Mouse (Mus musculus): ENCODE measurements around the gene Lamtor1.
"Not testable (repeated sequence)": the region's sequence is repeated elsewhere in the genome, so short reads cannot be mapped to it uniquely, and the experiment has no call there.

Gene Lamtor1

DNA sequence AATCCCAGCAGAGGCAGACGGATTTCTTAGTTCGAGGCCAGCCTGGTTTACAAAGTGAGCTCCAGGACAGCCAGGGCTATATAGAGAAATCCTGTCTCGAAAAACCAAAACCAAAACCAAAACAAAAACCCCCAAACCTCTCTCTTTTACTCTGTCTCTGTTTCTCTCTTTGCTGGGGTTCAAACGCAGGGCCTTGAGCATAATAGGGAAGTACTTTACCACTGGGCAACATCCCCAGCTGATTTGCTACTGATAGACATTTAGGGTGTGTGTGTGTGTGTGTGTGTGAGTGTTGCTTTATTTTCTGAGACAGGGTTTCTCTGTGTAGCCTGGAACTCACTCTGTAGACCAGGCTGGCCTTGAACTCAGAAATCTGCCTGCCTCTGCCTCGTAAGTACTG, 43.3 kb downstream of the Lamtor1 start:
- in situ Hi-C loops (cut with MboI; ENCODE audit: unreplicated experiment in 2 of 2): not testable (repeated sequence)

DNA sequence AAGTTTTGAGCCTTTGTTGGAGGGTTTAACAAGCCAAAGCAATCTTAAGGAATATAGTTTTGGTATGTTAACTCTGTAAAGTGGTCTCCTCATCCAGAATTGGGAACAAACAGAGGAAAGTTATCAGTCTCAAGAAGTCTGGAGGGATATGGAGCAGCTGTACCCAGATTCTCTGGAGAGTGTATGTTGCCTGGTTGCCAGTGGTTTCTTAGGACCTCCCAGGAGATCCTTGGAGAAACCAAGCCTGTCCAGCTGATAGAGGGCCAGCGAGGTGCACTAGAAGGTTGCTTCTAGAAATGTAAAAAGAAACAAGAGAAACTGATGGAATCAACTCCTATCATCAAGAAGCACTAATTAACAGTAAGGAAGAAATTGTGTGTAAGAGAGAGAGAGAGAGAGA, 45.9 kb downstream of the Lamtor1 start:
- in situ Hi-C loops (cut with MboI; ENCODE audit: unreplicated experiment in 2 of 2): no loop called here

DNA sequence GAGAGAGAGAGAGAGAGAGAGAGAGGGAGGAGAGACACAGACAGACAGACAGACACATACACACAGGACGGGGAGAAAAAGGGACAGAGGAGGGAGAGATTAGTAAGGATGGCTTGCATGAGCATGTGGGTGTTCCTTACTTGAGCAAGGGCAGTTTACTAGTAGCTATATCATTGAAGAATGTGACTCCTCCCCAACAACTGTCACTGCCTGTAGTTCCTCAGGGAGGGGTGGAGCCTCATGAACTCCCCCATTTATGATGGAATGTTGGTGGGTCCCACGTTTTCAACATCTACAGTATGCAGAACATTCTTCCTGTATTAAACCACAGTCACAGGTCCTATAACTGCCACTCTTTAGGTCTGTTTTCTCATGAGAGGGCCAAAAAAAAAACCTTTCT, 46.4 kb downstream of the Lamtor1 start:
- in situ Hi-C loops (cut with MboI; ENCODE audit: unreplicated experiment in 2 of 2): no loop called here

DNA sequence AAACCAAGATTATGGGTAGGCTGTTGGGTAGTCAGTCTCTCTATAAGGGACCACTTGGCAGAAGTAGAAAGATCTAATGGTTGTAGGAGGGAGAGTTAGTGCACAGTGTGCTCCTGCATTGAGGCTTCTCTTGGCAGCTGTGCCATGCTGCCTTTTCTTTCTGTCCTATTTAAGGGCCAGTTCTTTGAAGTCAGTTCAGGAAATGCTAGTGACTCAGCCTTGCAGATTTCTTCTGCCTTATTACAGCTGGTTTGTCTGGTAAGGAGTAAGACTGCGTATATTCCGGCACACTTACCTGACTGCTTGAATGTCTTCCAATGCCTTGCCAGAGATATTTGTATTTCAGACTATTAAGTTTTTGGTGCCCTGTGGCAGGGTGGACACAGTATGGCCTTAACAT, 48.5 kb downstream of the Lamtor1 start:
- in situ Hi-C loops (cut with MboI; ENCODE audit: unreplicated experiment in 2 of 2): no loop called here

DNA sequence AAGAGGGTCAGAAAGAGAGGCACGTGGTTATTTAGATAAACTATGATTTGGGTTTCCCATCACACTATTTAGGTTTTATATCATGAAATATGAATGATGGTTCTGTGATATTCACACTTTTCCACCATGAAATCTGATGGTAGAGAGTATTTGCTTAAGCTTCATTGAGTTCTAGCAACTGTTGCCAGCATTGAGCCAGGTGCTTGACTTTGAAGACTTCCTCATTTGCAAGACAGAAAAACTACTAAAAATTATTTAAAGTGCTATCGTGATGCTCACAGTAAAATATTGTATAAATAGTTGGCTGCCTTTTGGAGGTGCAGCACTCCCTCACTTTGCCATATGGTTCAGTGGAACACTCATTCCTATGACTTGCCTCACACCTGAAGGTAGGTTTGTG, 49.6 kb downstream of the Lamtor1 start:
- in situ Hi-C loops (cut with MboI; ENCODE audit: unreplicated experiment in 2 of 2): no loop called here

DNA sequence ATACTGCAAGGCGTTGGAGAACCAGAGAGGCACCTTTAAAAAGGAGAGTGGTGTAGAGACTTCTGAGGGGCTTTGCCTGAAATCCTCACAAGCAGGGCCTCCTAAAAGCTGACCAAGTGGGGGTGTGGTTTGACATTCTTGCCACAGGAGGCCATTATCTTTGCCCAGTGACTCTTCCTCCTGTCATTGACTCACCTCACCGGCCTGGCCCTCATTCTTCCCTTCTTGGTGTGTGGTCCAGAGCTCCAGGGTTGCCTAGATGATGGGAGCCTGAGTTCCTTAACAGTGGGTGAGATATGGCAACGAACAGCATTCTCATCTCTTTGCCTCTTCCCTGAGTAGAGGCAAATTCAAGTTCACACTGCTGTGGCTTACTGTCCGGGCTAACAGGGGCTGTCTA, 50.2 kb downstream of the Lamtor1 start:
- in situ Hi-C loops (cut with MboI; ENCODE audit: unreplicated experiment in 2 of 2): no loop called here

DNA sequence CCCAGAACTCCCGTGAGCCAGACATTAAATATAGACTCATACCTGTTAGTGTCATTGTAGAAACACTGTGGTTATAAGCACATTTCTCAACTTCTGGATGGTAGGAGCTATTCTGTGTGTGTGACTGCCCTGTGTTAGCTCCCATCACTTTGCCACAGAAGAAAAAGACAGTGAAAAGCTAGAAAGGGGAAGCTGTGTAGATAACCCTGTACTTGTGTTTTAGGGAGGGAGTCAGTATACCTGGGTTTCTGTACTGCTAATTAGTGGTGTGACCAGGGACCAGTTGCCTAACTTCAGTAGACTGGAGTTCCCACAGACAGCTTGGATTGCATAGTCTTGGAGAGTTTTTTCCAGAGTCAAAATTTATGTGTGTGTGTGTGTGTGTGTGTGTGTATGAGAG, 50.8 kb downstream of the Lamtor1 start:
- in situ Hi-C loops (cut with MboI; ENCODE audit: unreplicated experiment in 2 of 2): no loop called here

DNA sequence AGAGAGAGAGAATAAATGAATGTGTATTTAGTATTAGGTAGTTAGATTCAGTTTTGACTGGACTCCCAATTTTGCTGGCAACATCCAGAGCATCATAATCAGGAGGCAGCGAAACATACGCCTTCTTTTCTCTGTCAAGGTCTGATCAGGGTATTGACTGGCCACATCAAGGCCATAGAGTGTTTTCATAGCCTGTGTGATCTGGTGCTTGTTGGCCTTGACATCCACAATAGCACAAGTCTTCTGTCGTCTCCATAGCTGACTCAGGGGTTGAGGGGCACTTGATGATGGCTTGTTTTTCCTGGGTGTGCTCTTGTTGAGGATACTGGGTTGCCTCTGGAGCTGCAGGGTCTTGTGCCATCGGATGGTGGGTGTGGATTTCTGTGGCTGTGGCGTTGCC, 51.2 kb downstream of the Lamtor1 start:
- in situ Hi-C loops (cut with MboI; ENCODE audit: unreplicated experiment in 2 of 2): no loop called here

DNA sequence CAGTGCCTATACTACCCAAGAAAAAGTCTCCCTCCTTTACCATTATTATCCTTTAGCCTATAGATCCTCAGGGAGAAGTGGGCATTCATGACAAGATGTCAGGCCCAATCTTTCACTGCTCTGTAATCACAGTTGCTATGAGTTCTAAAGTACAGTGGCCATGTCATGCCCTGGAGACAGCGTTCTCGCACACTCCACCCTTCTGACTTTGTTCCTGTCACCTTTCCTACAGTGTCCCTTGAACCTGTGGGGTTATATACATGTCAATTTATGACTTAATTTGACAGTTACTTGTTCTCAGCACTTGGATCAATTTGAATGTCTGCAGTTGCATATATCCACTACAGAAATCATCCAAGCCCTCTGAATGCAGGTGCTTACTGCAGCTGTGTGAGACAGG, 57.1 kb downstream of the Lamtor1 start:
- in situ Hi-C loops (cut with MboI; ENCODE audit: unreplicated experiment in 2 of 2): no loop called here

DNA sequence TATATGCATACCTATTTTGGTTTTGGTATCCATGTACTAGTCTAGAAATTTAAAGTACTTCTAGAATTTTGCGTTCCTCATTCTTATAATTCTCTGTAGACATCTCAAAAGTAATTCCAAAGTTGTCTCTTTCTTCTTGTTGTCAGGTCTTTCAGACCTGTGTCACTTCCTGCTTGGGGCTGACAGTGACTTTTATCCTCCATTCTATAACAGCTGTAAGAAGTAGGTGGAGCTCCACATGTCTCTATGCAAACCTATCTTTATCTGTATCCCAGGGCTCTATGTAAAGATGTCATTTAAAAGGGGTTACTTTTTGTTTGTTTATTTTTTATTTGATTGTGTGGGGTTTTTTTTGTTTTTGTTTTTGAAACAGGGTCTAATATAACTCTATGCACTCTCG, 57.9 kb downstream of the Lamtor1 start:
- in situ Hi-C loops (cut with MboI; ENCODE audit: unreplicated experiment in 2 of 2): no loop called here

DNA sequence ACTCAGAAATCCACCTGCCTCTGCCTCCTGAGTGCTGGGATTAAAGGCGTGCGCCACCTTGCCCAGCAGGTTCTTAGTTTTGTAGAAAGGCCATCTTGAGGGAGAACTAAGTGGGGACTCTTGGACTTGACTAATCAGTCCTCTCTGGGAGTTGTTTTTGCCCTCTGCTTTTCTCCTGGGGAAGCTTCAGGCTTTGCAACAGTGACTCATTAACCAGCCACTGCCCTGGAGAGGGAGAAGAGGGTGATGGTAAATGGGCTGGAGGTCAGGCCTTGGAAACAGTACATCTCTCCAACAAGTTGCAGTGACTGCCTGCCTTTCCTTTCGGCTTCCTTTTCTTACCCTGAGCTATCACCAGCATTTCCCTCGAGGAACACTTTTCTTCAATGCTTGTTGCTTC, 58.8 kb downstream of the Lamtor1 start:
- in situ Hi-C loops (cut with MboI; ENCODE audit: unreplicated experiment in 2 of 2): no loop called here

DNA sequence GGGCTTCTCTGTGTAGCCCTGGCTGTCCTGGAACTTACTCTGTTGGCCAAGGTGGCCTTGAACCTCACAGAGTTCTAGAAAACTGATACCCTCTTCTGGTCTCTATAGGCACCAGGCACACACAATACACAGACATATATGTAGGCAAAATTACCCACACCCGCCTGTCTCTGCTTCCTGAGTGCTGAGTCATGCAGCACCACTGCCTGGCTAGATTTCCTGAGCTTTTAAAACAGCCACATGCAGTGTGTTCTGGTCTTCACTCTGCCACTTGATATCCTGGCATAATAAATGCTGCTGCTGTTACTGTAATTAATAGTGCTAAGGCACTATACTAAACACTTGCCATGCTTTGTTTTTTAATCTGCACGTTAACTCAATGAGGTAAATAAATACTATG, 59.9 kb downstream of the Lamtor1 start:
- in situ Hi-C loops (cut with MboI; ENCODE audit: unreplicated experiment in 2 of 2): loop anchor here in 1 of 2 experiments (5.0 kb wide), 1 partner anchor 33 kb away; the partner anchor contains the start of genes Lrrc51 and Numa1

DNA sequence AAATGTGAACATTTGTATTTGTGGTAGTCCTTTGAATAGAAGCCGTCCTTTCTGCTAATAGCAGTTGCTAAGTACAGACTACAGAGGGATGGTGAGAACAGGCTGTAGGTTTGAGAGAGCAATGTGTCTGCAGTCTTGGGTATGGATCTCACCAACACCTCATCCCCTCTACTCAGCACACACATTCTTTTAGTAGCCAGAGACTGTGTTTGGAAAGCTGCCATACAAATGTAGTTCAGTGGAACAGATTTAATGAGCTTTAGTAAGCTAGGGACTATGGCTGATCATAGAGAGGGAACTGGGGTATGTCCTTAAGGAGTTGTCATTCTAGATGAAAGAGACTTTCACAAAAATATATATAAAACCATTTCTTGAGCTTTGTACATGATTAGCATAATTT, 61.6 kb downstream of the Lamtor1 start:
- in situ Hi-C loops (cut with MboI; ENCODE audit: unreplicated experiment in 2 of 2): loop anchor here in 1 of 2 experiments (5.0 kb wide), 1 partner anchor 35 kb away; the partner anchor contains the start of genes Lrrc51 and Numa1

DNA sequence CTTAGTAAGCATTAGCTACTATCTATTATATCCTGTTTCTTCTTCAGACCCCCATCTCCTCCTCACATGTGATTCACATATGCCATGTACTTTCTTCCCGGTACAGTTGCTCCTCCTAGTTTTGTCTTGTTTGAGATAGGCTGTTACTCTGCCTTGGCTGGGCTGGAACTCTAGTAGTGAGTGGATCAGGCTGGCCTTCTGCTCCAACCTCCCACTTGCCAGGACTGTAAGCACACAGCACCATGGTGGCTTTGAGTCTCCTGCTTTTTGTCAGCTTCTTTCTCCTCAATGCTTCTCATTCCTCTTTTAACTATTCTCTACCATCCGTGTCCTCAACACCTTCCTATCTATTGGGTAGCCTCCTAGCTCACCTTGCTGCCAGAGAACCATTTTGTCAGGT, 63.0 kb downstream of the Lamtor1 start:
- in situ Hi-C loops (cut with MboI; ENCODE audit: unreplicated experiment in 2 of 2): loop anchor here in 1 of 2 experiments (5.0 kb wide), 1 partner anchor 36 kb away; the partner anchor contains the start of genes Lrrc51 and Numa1

DNA sequence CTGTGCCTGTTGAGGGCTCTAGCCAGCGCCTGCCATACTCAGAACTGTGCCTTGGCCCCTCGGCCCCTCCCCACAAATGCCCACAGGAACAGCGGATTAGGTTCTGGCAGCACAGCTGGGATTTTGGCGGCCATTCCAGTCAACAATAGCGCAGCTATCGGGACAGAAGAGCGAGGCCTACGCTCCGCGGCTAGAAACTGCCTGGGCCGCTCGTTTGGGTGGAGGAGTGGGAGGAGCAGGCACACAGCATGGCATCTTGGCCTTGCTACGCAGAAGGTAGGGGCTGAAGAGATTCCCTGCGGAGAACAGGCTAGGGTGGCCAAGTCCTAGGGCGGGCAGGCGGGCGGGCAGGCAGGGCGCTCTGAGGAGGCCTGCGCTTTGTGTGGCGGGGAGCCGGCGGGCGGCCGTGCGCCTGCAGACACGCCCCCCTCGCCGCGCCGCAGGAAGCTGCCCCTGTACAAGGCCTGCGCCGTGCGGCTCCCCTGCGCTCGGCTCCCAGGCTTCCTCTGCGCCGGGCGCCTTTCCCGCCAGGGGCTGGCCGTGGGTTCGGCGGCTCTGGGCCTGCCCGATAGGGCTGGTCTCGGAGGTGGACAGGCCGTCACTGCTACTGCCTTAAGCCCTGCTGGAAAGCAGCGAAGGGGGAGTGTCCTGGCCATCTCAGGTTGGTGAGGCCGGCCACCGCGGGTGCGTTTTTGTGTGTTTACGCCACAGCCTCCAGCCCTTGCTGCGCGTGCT, 64.2 kb downstream of the Lamtor1 start:
- in situ Hi-C loops (cut with MboI; ENCODE audit: unreplicated experiment in 2 of 2): loop anchor here (5.0 to 10.0 kb wide), 2 partner anchors 38 to 45 kb away; partner anchors contain the start of genes Lrrc51 (in 1 of the 2) and Numa1 (in 1 of the 2)

DNA sequence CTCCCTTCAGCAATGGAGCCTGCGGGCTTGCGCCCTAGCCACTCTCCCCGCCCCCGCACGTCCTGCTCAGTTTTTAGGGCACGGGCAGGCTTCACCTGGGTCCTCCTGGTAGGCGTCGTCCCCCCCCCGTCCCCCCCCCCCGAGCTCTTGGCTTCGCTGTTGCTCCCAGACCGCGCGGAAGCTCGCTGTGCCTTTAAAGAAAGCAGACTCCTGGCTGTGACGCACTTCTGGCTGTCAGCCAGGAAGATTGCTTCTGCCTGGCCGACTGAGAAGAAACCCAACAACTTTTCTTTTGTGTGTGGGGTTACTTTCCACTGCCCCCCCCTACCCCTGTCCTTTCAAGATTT, 64.7 kb downstream of the Lamtor1 start:
- in situ Hi-C loops (cut with MboI; ENCODE audit: unreplicated experiment in 2 of 2): loop anchor here in 1 of 2 experiments (10.0 kb wide), 1 partner anchor 46 kb away; no protein-coding TSS in a partner anchor

DNA sequence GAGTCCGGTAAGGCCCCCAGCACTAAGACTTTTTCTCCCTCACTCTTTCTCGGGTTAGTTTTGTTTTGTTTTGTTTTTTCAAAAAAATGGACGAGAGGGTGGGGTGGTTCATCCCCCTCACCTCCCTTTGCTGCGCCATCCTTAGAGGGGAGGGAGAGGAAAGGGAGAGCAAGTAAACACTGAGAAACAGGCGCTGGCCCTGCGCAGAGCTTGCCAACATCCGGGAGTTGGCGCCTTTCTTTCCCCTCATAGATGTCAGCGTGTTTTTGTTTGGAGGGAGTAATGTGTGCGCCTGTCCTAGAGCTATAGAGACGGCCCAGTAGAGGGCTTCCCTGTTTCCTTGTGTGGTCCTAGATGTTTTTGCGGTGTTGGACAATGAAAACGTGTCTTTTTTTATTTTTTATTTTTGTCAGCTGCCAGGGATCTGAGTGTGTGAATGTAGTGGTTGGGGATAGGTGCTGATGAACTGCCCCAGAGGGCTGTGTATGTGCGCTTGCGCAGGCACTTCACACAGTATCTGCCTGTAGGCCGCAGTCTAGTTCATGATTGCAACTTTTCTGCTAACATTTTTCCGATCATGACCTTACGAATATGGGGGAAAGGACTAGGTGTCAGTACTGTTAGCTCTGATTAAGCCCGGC, 65.2 kb downstream of the Lamtor1 start:
- in situ Hi-C loops (cut with MboI; ENCODE audit: unreplicated experiment in 2 of 2): loop anchor here in 1 of 2 experiments (10.0 kb wide), 1 partner anchor 46 kb away; no protein-coding TSS in a partner anchor

DNA sequence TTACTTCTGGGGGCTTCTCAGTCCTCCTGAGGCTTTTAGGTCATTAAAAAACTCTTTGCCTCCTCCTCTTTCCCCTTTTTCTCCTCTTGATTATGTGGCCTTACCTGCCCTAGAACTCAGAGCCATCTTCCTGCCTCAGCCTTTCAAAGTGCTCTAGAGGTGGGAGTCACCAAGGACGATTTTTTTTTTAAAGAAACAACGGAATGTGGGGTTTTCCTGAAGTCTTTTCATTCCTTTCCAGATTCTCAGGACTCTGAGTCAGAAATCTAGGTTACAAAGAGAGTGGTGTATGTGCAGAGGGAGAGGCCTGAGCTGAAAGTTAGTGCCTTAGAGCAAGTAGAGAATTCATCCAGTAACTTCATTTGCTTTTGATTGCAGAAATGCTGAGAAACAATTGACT, 66.0 kb downstream of the Lamtor1 start:
- in situ Hi-C loops (cut with MboI; ENCODE audit: unreplicated experiment in 2 of 2): loop anchor here in 1 of 2 experiments (10.0 kb wide), 1 partner anchor 47 kb away; no protein-coding TSS in a partner anchor

DNA sequence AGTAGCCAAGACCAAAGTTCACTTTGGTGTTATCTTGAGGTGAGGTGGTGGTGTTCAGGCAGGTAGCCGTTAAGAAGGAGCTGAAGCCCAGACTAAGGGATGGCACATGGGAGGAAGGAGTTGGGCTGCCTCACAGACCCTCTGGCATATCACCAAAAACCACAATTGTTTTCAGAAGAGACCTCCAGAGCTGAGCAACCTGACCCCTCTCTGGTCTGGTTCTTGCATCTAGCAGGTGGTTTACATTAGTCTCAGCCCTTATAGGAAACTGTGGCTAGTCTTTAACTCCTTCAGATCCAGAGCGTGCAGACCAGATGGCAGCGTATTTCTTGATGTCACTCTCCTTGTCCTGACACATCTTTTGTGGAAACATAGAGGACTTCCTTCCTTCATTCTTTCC, 68.0 kb downstream of the Lamtor1 start:
- in situ Hi-C loops (cut with MboI; ENCODE audit: unreplicated experiment in 2 of 2): loop anchor here in 1 of 2 experiments (10.0 kb wide), 1 partner anchor 49 kb away; no protein-coding TSS in a partner anchor

DNA sequence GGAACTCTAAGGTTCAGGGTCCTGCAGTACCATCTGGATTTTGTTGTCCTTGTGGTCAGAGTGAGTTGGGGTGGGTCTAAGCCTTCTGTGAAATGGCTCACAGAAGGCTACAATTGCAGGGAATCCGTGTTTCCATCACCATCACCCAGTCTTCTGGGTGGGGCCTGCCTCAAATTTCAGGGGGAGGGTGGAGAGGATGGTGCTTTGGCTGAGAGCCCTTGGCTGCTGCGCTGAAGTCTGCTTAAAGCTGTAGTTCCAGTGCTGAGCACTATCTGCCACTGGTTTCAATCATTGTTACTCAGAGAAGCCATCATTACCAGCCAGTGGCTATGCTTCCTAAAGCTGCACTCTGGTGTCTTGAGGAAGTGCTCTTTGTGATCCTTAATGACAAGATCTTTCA, 68.8 kb downstream of the Lamtor1 start:
- in situ Hi-C loops (cut with MboI; ENCODE audit: unreplicated experiment in 2 of 2): loop anchor here in 1 of 2 experiments (10.0 kb wide), 1 partner anchor 50 kb away; no protein-coding TSS in a partner anchor

All from v-Abl transformed pro-B cells (cell line).